Mouse (Mus musculus) stomach, postnatal 0 days (tissue): ENCODE results near the gene Casp9.
A peak's percentile ranks its signal among the peaks of the same experiment; 100 is the strongest.

Experiments
- CTCF ChIP-seq: IDR thresholded peaks from 2 replicates; pipeline ENCODE4 v1.5.1; 2016; ENCODE audit warnings: antibody characterized with exemption, low read depth, mild to moderate bottlenecking, moderate library complexity
- EP300 ChIP-seq: optimal IDR thresholded peaks from 2 replicates; pipeline ENCODE3; 2016; ENCODE audit warnings: antibody characterized with exemption

GRCm38 (mm10) chr4:141822089-141822488 lies 28.7 kb downstream of the Casp9 start:
- peak; percentile 60 for TF ChIP-seq CTCF
- TF ChIP-seq EP300: no peak
